Mouse (Mus musculus) forebrain, embryonic 14.5 days (tissue): ENCODE measurements around the gene Ppp4c. TPM values are rescaled to one million over a fixed set of nuclear protein-coding genes. Genes with fewer than 3 reads are reported as not detected.
A peak's percentile ranks its signal among the peaks of the same experiment; 100 is the strongest.

ENCODE experiments used
- ATAC-seq: fragments of 200-750 bp; cut with Nextera tagmentation; 2 replicates; pipeline ENCODE4 v1.8.0; 2017; ENCODE audit warnings: mild to moderate bottlenecking, moderate library complexity
- DNase-seq: peaks from one replicate; pipeline ENCODE4 v3.0.0-alpha.2; 2015; ENCODE audit warnings: low spot score
- H3K27ac ChIP-seq: fragments of 300-500 bp; sonication (generic); 2 replicates; pipeline ENCODE4 v1.5.1; 2014; ENCODE audit warnings: low read depth, mild to moderate bottlenecking, control low read depth, low read length, moderate library complexity
- H3K27me3 ChIP-seq: fragments of 300-500 bp; sonication (generic); replicated peaks from 2 replicates; pipeline ENCODE4 v1.6.1; 2014; ENCODE audit warnings: low read length, control low read depth, mixed read lengths; ENCODE audit not compliant: control insufficient read depth, insufficient read depth
- H3K36me3 ChIP-seq: fragments of 300-500 bp; sonication (generic); 2 replicates; pipeline ENCODE4 v1.6.1; 2014; ENCODE audit warnings: low read length, control low read depth; ENCODE audit not compliant: control insufficient read depth, insufficient read depth
- H3K4me1 ChIP-seq: fragments of 300-500 bp; sonication (generic); 2 replicates; pipeline ENCODE4 v1.6.1; 2014; ENCODE audit warnings: antibody characterized with exemption, low read length, control low read depth; ENCODE audit not compliant: control insufficient read depth, insufficient read depth
- H3K4me2 ChIP-seq: fragments of 300-500 bp; sonication (generic); 2 replicates; pipeline ENCODE4 v1.6.1; 2014; ENCODE audit warnings: mild to moderate bottlenecking, control low read depth, low read length
- H3K4me3 ChIP-seq: fragments of 300-500 bp; sonication (generic); 2 replicates; pipeline ENCODE4 v1.5.1; 2014; ENCODE audit warnings: low read depth, low read length, control low read depth
- H3K9ac ChIP-seq: fragments of 300-500 bp; sonication (generic); 2 replicates; pipeline ENCODE4 v1.6.1; 2014; ENCODE audit warnings: mild to moderate bottlenecking, low read length, control low read depth, moderate library complexity
- H3K9me3 ChIP-seq: fragments of 300-500 bp; sonication (generic); replicated peaks from 2 replicates; pipeline ENCODE4 v1.6.1; 2016; ENCODE audit warnings: low read length, control low read depth, mixed read lengths; ENCODE audit not compliant: control insufficient read depth
- WGBS: fragments of 180-500 bp; shearing (Covaris S2); extraction: QIAGEN DNeasy Blood & Tissue Kit; methylation state at CpG from one replicate; pipeline ENCODE4 v1.1.7; 2014; 5-methylcytosine and 5-hydroxymethylcytosine counted together
- polyA plus RNA-seq: library from polyadenylated mRNA; unstranded; fragments of >200 nt; fragmentation: Nextera tagmentation; extraction: Ambion mirVana; gene quantifications from 2 replicates; pipeline ENCODE4 v1.2.1, GENCODE M21; 2014

Gene Ppp4c
- polyA plus RNA-seq, 1 experiment from 2014 or later, result 256 TPM

DNA sequence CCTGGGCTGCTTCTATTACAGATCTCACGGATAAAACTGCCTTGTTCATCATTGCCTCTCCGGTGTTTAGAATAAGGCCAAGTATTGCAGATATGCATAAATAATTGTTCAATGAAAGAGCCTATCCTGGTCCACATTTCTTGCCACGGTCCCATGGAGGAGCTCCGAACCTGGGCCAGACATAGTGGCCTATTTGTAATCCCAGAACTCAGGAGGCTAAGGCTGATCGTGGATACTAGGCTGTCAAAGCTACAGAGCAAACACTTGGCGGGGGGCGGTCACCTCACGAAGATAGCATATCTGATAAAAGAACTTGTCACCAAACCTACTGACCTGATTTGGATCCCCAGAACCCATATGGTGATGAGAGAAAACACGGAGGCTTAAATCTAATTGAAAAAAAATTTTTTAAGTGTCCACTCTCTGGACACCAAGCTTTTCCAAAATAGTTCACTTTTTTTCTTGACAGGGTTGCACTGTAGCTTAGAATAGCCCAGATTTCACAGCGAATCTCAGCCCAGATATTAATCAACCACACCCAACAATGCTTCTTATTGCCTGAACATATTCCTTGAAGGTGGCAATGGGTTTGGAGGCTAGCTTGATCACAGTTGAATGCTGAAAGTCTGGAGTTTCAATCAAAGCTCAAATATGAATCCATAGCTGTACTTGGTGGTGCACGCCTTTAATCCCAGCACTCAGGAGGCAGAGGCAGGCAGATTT, 586 bp upstream of the Ppp4c start:
- Histone ChIP-seq H3K9me3 (no peaks in the 10 kb centered on the region), H3K27me3 (no peaks in the 10 kb centered on the region), H3K4me3 (peak overlapping the region; percentile 98), H3K9ac (peak overlapping the region; percentile 89), H3K36me3 (peaks cover 51% of the 10 kb centered on the region), H3K4me1 (peaks cover 21% of the 10 kb centered on the region), H3K4me2 (peak overlapping the region; percentile 83), H3K27ac (peak overlapping the region; percentile 81)
- ATAC-seq (no peak; the same call in 1 of the 2 replicates), DNase-seq (no peak)
- 32% methylated on average over 11 of the region's 11 CpGs for WGBS

DNA sequence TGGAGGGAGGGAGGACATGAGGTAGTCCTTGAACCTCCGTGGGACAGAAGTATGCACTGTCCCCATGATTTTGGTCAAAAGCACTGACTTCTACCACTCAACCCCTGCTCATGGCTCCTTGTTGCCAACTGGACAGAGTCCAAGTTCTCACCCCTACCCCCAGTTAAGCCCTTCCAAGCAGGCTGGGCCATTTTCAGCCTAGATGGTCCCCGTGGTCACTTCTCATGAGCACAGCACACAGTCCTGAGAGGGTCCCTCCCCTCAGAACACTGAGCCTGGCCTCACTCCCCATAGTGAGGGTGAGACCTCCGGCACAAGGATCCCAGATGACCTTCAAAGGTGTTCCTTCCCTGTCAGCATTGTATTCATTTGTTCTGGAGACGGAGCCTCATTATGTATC, 3.2 kb downstream of the Ppp4c start:
- H3K4me3 ChIP-seq, result no peak overlapping the region
- no peaks in the 10 kb centered on the region for H3K9me3 ChIP-seq
- H3K4me1 ChIP-seq, result peaks cover 16% of the 10 kb centered on the region; the same call in 1 of the 2 replicates
- no peak overlapping the region for H3K9ac ChIP-seq
- peaks cover 59% of the 10 kb centered on the region for H3K36me3 ChIP-seq
- H3K27me3 ChIP-seq, result no peaks in the 10 kb centered on the region
- ATAC-seq (no peak), DNase-seq (no peak)
- no peak overlapping the region for H3K4me2 ChIP-seq
- H3K27ac ChIP-seq, result no peak overlapping the region
- WGBS, result 87% methylated on average over 4 of the region's 4 CpGs

DNA sequence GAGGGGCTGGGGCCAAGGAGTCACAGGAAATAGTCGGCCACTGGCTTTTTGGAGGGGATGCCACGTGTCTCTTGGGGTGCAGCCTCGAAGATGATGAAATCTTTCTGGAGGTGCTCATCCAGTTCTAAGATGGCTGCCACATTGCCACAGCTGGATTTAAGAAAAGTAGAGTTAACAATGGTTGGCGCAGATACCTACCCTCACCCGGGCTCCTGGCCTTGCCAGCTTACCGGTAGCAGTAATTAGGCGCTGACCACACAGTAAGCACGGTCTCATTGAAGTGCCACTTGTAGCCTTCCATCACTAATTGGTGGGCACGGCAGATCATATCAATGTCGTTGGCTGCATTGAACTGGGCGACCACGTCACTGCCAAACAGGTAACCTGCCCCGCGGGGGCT, 6.2 kb downstream of the Ppp4c start:
- H3K4me1 ChIP-seq, result peaks cover 10% of the 10 kb centered on the region; the same call in 1 of the 2 replicates
- no peak for ATAC-seq
- WGBS, result 89% methylated on average over 14 of the region's 14 CpGs
- no peak overlapping the region for H3K4me3 ChIP-seq
- H3K27me3 ChIP-seq, result no peaks in the 10 kb centered on the region
- no peak overlapping the region for H3K27ac ChIP-seq
- no peak overlapping the region for H3K4me2 ChIP-seq
- H3K9me3 ChIP-seq, result no peaks in the 10 kb centered on the region
- no peak for DNase-seq
- peaks cover 67% of the 10 kb centered on the region for H3K36me3 ChIP-seq
- H3K9ac ChIP-seq, result no peak overlapping the region

DNA sequence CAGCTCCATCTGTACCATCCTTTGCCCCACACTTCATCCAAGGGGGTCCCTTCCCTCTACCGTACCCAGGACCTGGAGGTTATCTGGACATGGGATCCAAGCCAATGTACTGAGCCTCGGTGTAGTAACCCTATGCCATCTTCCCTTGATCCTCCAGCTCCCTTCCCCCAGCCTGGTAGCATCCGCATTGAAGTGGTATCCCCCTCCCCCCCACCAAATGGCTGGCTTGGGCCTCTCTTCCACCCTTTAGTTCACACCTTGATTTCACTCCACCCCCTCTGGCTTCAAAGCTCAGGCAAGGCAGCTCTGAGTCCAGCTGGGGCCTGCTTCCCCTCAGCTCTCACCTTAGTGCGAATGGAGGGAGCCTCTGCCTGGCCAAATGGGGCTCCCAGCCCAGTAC, 7.2 kb downstream of the Ppp4c start:
- no peak overlapping the region for H3K9ac ChIP-seq
- no peak overlapping the region for H3K27ac ChIP-seq
- H3K36me3 ChIP-seq, result peaks cover 67% of the 10 kb centered on the region
- H3K4me2 ChIP-seq, result no peak overlapping the region
- no peak for ATAC-seq
- WGBS, result 96% methylated on average over 4 of the region's 4 CpGs
- no peaks in the 10 kb centered on the region for H3K9me3 ChIP-seq
- H3K27me3 ChIP-seq, result no peaks in the 10 kb centered on the region
- H3K4me3 ChIP-seq, result no peak overlapping the region
- no peak for DNase-seq
- H3K4me1 ChIP-seq, result peaks cover 11% of the 10 kb centered on the region; the same call in 1 of the 2 replicates

DNA sequence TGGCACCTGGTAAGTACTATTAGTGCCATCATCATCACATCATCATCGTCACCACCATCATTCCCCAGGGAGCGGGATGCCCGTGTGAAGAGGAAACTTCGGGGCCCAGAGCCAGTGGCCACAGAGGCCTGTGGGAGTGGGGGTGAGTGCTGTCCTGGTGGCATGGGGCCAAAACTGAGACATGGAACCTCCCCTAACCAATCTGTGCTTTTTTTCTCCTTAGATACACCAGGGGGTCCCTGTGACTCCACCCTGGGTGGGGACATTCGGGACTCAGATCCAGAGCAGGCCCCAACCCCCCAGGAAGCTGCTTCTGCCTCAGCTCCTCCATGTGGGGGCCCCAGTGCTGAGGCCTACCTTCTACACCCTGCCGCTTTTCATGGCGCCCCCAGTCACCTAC, 7.8 kb downstream of the Ppp4c start:
- peaks cover 61% of the 10 kb centered on the region for H3K36me3 ChIP-seq
- H3K4me3 ChIP-seq, result no peak overlapping the region
- WGBS, result 94% methylated on average over 7 of the region's 7 CpGs
- peaks cover 14% of the 10 kb centered on the region; the same call in 1 of the 2 replicates for H3K4me1 ChIP-seq
- DNase-seq, result no peak
- H3K9ac ChIP-seq, result no peak overlapping the region
- H3K27ac ChIP-seq, result no peak overlapping the region
- H3K4me2 ChIP-seq, result no peak overlapping the region
- H3K9me3 ChIP-seq, result no peaks in the 10 kb centered on the region
- ATAC-seq, result no peak
- no peaks in the 10 kb centered on the region for H3K27me3 ChIP-seq

DNA sequence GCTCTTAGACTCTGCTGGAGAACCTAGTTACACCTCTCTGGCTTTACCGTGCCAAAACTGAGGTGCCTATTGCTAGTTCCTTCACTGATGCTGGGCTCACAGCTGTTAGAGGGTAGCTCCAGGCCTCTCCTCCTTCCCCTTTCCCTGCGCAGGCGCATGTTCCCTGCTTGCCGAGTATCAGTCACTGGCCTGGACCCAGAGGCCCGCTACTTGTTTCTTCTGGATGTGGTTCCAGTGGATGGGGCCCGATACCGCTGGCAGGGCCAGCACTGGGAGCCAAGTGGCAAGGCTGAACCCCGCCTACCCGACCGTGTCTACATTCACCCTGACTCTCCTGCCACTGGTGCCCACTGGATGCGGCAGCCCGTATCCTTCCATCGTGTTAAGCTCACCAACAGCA, 9.6 kb downstream of the Ppp4c start:
- Histone ChIP-seq H3K36me3 (peaks cover 52% of the 10 kb centered on the region), H3K27me3 (no peaks in the 10 kb centered on the region), H3K9ac (no peak overlapping the region), H3K4me3 (no peak overlapping the region), H3K9me3 (no peaks in the 10 kb centered on the region), H3K4me1 (peaks cover 21% of the 10 kb centered on the region), H3K4me2 (no peak overlapping the region), H3K27ac (no peak overlapping the region)
- WGBS, result 87% methylated on average over 13 of the region's 13 CpGs
- no peak for ATAC-seq
- DNase-seq, result no peak

DNA sequence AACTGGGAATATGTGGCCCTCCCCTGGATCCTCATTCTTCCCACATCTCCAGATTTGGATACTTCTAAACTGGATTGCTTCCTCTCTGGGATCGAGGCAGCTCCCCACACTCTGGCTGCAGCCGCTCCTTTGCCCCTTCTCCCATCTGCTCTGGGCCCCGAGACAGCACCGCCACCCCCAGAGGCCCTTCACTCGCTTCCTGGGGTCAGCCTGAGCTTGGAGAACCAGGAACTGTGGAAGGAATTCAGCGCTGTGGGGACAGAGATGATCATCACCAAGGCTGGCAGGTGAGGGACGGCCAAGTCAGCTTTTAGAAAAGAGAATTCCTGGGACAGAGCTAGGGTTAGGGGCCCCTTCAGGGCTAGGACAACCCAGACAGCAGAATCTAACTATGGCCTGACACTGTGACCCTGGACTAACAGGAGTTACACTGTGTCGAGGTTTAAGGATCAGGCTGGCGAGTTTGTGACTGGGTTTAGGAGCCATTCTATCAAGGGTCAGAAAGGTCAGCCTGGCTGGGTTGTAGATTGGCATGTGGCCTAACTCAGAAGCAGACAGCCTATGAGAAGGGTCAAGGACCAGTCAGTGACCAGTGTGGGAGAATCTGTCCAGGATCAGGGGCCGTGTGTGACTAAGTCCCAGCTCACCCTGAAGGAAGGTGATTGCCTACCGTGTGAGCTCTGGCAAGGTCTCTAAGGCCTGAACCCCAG, 10.5 kb downstream of the Ppp4c start:
- H3K9me3 ChIP-seq, result no peaks in the 10 kb centered on the region
- H3K27ac ChIP-seq, result no peak overlapping the region
- H3K4me3 ChIP-seq, result peak overlapping the region; percentile 40; the same call in 1 of the 2 replicates
- H3K36me3 ChIP-seq, result peaks cover 44% of the 10 kb centered on the region
- DNase-seq (no peak), ATAC-seq (no peak)
- no peaks in the 10 kb centered on the region for H3K27me3 ChIP-seq
- 45% methylated on average over 11 of the region's 11 CpGs for WGBS
- peaks cover 26% of the 10 kb centered on the region for H3K4me1 ChIP-seq
- no peak overlapping the region for H3K4me2 ChIP-seq
- H3K9ac ChIP-seq, result peak overlapping the region; percentile 66

DNA sequence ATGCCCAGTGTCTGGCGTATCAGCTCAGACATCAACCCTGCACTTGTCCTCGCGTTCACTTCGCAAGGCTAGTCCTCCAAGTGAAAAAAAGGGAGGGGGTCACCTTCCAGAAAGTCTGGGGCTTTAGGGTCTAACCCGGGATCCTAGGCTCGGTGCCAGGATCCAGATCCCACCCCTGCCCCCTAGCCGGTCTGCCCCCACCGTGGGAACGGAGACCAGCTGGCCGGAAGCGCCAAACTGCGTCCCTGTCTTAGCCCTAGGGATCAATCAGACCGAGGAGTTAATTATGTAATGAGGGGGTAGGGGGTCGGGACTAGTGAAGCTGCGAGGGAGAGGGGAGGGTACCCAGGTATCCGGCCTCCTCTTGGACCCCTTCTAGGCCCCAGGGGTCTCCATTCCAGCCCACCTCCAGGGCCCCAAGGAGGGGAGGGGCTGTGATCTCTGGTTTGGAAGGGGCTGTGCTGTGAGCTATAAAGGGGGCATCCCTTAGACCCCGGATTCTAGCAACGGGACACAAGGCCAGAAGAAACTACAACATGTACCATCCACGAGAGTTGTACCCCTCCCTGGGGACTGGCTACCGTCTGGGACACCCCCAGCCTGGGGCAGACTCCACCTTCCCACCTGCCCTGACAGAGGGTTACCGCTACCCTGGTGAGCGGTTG, 11.2 kb downstream of the Ppp4c start, which contains the start of gene Tbx6:
Gene Tbx6 (plus strand): TSS at position 513 of the 665 bp plus-strand sequence.
- Histone ChIP-seq H3K4me1 (peaks cover 30% of the 10 kb centered on the region), H3K4me2 (peak within 1 kb of the TSS; percentile 88), H3K9ac (peak within 1 kb of the TSS; percentile 66), H3K9me3 (no peaks in the 10 kb centered on the region), H3K4me3 (peak within 1 kb of the TSS; percentile 40), H3K27me3 (no peaks in the 10 kb centered on the region), H3K27ac (peak within 1 kb of the TSS; percentile 75), H3K36me3 (peaks cover 36% of the 10 kb centered on the region)
- 7% methylated on average over 22 of the region's 22 CpGs for WGBS
- DNase-seq, result no peak
- ATAC-seq, result no peak
